Mouse (Mus musculus) thymus, adult 2 months (tissue): Measurements from ENCODE around the gene Fpgs.

Experiments used
- CTCF ChIP-seq: fragments of 200-500 bp; IDR thresholded peaks from 2 replicates; pipeline ENCODE4 v1.5.1; 2012; ENCODE audit warnings: mild to moderate bottlenecking, control low read depth, low read length, moderate library complexity, borderline replicate concordance; ENCODE audit not compliant: control insufficient read depth, poor library complexity, insufficient read depth; ENCODE audit errors: extremely low read depth
- POLR2A ChIP-seq: fragments of 200-500 bp; IDR thresholded peaks from 2 replicates; pipeline ENCODE4 v1.6.1; 2012; ENCODE audit warnings: mild to moderate bottlenecking, low read length, control low read depth, moderate library complexity; ENCODE audit not compliant: control insufficient read depth, poor library complexity, insufficient read depth; ENCODE audit errors: extremely low read depth

DNA sequence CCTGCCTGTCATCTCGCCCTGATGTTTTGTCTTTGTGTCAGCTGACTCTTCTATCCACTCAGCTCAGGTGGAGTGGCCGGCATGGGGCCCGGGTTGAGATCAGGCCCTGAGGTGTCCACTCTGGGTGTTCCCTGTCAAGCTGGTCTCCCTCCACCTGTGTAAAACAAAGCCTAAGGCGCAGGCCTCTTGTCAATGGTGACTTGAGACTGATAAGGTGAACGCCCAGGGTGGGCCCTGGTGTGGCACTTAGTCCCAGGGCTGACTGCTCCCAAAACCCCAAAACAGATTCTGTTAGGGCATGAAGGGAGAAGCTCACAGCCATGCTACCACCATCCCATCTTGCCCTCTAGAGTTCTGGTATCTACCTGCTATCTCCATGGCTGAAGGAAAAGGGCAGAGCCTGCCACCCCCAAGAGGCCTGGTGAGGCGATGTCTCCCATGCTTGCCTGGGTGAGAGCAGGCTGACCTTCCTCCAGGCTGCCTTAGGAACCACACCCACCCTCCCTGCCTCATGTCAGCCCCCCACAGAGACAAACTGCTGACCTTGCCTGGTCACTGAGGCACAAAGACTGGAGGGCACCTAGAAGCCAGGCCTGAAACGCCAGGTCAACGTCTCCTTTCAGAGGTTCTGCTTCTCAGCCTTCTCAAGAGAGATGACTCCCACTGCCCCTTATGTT lies 59.0 kb downstream of the Fpgs start:
- TF ChIP-seq POLR2A (no peak), CTCF (no peak)
